Mouse (Mus musculus) cerebellum, adult 8-10 months (tissue): Measurements from ENCODE around the gene Hist1h2ak.
"Not testable (repeated sequence)": the region's sequence is repeated elsewhere in the genome, so short reads cannot be mapped to it uniquely, and the experiment has no call there.

ENCODE experiments used
- DNase-seq: peaks from one replicate; pipeline ENCODE4 v3.0.0; 2022

Hist1h2ak gene

GRCm38 (mm10) chr13:21754294-21755001 is 821 bp upstream of the Hist1h2ak start:
- DNase-seq, result not testable (repeated sequence)

GRCm38 (mm10) chr13:21753051-21753523 is 540 bp downstream of the Hist1h2ak start:
- no peak for DNase-seq

GRCm38 (mm10) chr13:21752356-21752755 is 1.3 kb downstream of the Hist1h2ak start:
- DNase-seq, result no peak

- DNase-seq, result no peak
These were observed 1.8 kb downstream of the Hist1h2ak start for GRCm38 (mm10) chr13:21751827-21752226.

- DNase-seq, result no peak
These were observed 2.2 kb downstream of the Hist1h2ak start for GRCm38 (mm10) chr13:21751417-21751816.

GRCm38 (mm10) chr13:21750159-21751017 is 3.2 kb downstream of the Hist1h2ak start, which contains the start of gene Hist1h4k:
Hist1h4k (minus strand) TSS chr13:21750505.
- peak; percentile 94 for DNase-seq

- DNase-seq, result no peak
These were observed 4.1 kb downstream of the Hist1h2ak start for GRCm38 (mm10) chr13:21749387-21750158.

GRCm38 (mm10) chr13:21745006-21745405 is 8.6 kb downstream of the Hist1h2ak start:
- DNase-seq, result no peak

GRCm38 (mm10) chr13:21734906-21735767 is 18.5 kb downstream of the Hist1h2ak start, which contains the start of gene Hist1h4j:
Hist1h4j (plus strand) TSS chr13:21735064.
- peak; percentile 78 for DNase-seq

GRCm38 (mm10) chr13:21734010-21734905 is 19.4 kb downstream of the Hist1h2ak start:
- peak; percentile 79 for DNase-seq

- DNase-seq, result no peak
These were observed 20.2 kb downstream of the Hist1h2ak start for GRCm38 (mm10) chr13:21733466-21733865.

- no peak for DNase-seq
These were observed 24.1 kb downstream of the Hist1h2ak start for GRCm38 (mm10) chr13:21729544-21729943.

- no peak for DNase-seq
These were observed 25.6 kb downstream of the Hist1h2ak start for GRCm38 (mm10) chr13:21727948-21728572.

GRCm38 (mm10) chr13:21722993-21723836 is 30.4 kb downstream of the Hist1h2ak start:
- DNase-seq, result no peak

- DNase-seq, result no peak
These were observed 31.2 kb downstream of the Hist1h2ak start for GRCm38 (mm10) chr13:21722373-21722925.

- peak; percentile 65 for DNase-seq
These were observed 31.8 kb downstream of the Hist1h2ak start, which contains the start of gene Hist1h2bm for GRCm38 (mm10) chr13:21721757-21722372. Hist1h2bm (plus strand) TSS chr13:21722044.

GRCm38 (mm10) chr13:21721107-21721756 is 32.4 kb downstream of the Hist1h2ak start:
- DNase-seq, result not testable (repeated sequence)
